Comparison of ENCODE assay signal across 22 mouse cellular contexts in genomic region chr6:99300235-99300634, GRCm38 (mm10).
"Had no signal": no experiment of that assay in that cellular context is flagged by ENCODE, and none has a peak within 500 bp of the region (broad histone marks: within the 10 kb centered on the region; RNA-seq: fewer than 3 reads in every experiment).

No protein-coding gene starts in this region.

- H3K4me1 ChIP-seq: liver, embryonic 15.5 days; neural tube, embryonic 13.5 days; stomach, embryonic 15.5 days had no signal

- H3K4me3 ChIP-seq: layer of hippocampus, adult 2 months; left cerebral cortex, adult 2 months; limb, embryonic 12.5 days; limb, embryonic 15.5 days; liver, embryonic 15.5 days; megakaryocyte, embryonic 14.5 days; myocyte; neural tube, embryonic 13.5 days; stomach, embryonic 15.5 days had no signal

- H3K4me2 ChIP-seq: limb, embryonic 12.5 days; limb, embryonic 15.5 days; liver, embryonic 11.5 days; liver, embryonic 15.5 days; midbrain, embryonic 11.5 days; neural tube, embryonic 13.5 days; stomach, embryonic 15.5 days had no signal

- H3K9me3 ChIP-seq: limb, embryonic 12.5 days; limb, embryonic 15.5 days; liver, embryonic 15.5 days; megakaryocyte, embryonic 14.5 days; neural tube, embryonic 13.5 days; stomach, embryonic 15.5 days had no signal

- H3K36me3 ChIP-seq: limb, embryonic 12.5 days; limb, embryonic 15.5 days; liver, embryonic 15.5 days; neural tube, embryonic 13.5 days; stomach, embryonic 15.5 days had no signal

- H3K27ac ChIP-seq: kidney, postnatal 0 days; layer of hippocampus, adult 2 months; left cerebral cortex, adult 2 months; limb, embryonic 12.5 days; limb, embryonic 15.5 days; liver, embryonic 15.5 days; neural tube, embryonic 13.5 days; stomach, embryonic 15.5 days had no signal

- H3K27me3 ChIP-seq: limb, embryonic 12.5 days; limb, embryonic 15.5 days; liver, embryonic 15.5 days; megakaryocyte, embryonic 14.5 days; neural tube, embryonic 13.5 days; stomach, embryonic 15.5 days had no signal

- H3K9ac ChIP-seq: limb, embryonic 12.5 days; limb, embryonic 15.5 days; liver, embryonic 15.5 days; neural tube, embryonic 13.5 days; stomach, embryonic 15.5 days had no signal

- DNase-seq: kidney, adult 2 months; kidney, postnatal 25 days; layer of hippocampus, adult 9-11 months; left cerebral cortex, postnatal 4 days; lung, adult 2 months; lung, postnatal 14 days; lung, postnatal 4 days; midbrain, embryonic 14.5 days; thymus, postnatal 25 days had no signal

- ATAC-seq: intestine, postnatal 0 days had no signal
